Mouse (Mus musculus): Measurements from ENCODE around the gene Gpr156. TPM values are rescaled to one million over a fixed set of nuclear protein-coding genes. Genes with fewer than 3 reads are reported as not detected.

The Gpr156 gene
- total RNA-seq, 2 experiments from 2014 or later, result 0.37 to 0.67 TPM

DNA sequence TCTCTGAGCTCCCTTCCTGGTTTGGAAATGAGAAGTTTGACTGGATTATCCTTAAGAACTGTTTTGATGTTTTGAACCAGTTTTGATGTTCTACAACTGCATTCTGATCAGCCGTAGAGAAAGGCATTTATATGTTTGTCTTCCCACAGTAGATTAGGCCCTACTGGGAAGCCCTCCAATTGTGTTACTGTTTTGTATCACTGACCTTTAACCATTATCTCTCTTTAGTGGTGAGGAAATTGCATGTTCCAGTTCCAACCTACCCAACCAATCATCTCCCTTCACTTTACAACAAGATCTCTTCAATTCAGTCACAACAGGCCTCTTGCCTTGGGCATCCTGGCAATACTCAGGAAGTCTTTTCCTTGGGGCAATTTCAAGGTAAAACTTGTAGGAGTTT is 5.2 kb upstream of the Gpr156 start:
- DNase-seq (ENCODE audit: low spot score in 2 of 2), result no peak

DNA sequence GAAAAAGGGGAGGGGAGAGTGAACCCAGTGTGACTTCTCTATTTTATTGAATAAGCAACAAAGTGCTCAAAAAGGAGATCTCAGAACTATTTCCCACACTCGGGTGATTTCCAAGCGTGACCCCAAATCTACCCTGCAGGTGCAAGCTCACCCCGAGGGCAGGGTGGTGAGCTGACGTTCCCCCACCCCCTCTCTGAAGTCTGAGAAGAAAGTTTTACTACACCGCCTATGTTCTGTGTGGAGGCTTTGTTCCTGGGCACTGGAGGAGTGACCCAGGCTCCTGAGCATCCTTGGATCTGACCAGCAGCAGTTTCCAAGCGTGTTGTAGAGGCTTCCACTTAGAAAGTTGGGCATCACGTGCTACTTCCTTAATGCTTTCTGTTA is 514 bp downstream of the Gpr156 start:
- no peak for DNase-seq (ENCODE audit: low spot score in 2 of 2)

DNA sequence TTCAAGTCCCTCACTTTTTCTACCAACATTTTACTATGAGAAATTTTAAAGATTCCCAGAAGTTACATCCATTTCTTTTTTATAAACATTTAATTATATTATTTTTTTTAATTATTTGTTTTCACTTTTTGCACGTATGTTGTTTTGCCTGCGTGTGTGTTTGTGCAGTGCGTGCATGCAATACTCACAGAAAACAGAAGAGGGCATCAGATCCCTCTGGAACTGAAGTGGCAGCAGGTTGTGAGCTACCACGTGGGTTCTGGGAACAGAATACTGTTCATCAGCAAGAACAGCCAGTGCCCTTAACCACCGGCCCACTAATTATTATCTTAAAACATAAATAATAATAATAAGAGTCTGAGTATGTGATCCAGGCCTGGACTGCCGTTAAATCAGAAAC is 2.7 kb downstream of the Gpr156 start:
- DNase-seq (ENCODE audit: low spot score in 2 of 2), result no peak

DNA sequence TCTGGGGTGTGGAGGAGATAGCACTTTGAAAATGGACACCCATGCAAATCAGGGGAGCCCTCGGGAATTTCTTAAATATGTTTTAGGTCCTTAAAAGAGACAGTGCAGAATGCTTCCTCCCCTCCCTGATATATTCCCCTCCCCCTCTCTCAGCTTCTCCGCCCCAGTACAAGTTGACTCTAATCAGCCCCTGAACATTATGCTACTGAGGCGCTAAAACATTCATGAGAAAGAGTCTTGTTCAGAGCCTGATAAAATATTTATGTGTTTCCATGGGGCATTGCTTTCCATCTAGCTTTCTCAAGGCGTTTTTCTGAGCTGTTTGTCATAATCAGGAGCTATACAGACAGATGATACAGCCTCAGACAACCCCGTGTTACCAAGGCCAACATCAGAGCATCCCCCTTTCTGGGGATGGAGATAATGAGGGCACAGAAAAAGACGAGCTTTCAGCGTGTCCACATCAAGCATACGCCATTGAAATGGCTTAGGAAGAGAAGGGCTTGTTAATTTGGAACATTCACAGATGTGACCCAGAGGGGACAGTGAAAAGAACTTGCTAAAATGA is 4.6 kb downstream of the Gpr156 start:
- DNase-seq (ENCODE audit: low spot score in 2 of 2), result no peak

DNA sequence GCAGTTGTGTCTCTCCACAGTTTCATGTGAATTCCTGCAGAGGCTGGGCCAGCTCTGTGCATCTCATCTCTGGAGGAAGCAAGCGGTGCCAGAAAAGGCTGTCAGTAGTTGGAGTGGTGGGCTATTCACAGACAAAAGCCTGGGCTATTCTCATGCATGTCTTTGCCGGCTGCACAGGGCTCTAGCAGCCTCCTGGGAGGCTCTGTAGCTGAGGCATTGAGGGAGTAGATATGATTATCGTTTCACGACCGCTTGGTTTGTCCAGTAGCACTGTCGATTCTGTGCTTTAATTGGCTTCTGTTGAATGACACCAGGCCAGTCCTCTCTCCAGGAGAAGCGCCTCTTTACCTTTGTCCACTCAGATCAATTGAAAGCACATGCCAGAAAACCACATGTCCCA is 9.8 kb downstream of the Gpr156 start:
- DNase-seq (ENCODE audit: low spot score in 2 of 2), result no peak

DNA sequence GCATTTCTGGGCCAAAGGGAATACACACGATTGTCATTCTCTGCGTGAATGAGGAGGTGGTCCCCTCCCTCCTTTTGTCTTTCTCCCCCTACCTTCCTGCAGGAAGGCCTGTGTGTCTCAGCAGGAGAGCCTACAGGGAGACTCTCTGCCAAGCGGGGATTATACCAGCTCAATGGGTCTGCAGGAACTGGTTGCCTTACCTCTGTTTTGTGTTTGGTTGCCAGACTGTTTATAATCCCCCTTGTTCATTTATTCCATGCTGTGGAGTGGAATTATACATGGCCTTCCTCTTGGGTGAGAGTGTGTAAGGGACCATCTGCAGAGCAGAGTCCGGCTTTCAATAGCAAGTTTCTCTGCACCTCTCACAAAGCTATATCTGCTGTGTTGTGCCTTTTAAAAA is 10.8 kb downstream of the Gpr156 start:
- no peak for DNase-seq (ENCODE audit: low spot score in 2 of 2)

DNA sequence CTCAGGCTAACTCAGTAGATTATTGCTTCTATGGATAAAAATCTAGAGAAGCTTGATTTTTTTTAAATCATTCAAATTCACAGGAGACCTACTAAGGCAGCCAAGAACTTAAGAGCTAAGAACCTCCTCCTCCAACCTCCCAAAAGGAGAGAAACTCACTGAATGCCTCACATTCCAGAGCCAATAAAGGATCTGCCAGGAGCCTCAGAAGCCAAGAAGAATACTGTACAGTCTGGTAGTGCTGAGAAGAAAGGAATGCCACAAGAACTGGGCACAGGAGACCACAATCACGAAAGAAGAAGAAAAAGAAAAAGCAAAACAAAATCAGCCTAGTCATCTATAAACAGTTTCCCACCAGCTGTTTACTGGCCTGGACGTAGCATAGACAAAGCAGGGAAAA is 12.7 kb downstream of the Gpr156 start:
- no peak for DNase-seq (ENCODE audit: low spot score in 2 of 2)

DNA sequence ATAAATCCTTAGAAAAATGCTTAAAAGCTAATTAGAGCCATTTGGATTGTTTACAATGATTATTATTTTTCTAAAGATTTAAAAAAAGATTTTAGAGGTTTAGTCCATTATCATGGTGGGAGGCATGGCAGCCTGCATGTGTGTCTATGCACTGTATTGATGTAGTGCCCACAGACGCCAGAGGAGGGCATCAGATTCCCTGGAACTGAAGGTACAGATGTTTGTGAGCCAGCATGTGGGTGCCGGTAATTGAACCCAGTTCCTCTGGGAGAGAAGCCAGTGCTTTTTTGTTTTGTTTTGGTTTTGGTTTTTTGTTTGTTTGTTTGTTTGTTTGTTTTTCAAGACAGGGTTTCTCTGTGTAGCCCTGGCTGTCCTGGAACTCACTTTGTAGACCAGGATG is 13.3 kb downstream of the Gpr156 start:
- DNase-seq (ENCODE audit: low spot score in 2 of 2), result no peak

DNA sequence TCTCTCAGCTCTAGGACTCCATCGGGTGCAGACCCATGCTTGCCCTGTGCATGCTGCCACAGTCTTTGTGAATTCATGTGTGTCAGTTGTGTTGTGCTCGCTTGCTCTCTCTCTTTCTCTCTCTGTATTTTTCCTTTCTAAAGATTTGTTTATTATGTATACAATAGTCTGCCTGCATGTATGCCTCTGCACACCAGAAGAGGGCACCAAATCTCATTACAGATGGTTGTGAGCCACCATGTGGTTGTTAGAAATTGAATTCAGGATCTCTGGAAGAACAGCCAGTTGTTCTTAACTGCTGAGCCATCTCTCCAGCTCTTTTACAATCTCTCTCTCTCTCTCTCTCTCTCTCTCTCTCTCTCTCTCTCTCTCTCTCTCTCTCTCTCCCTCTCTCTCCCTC is 18.6 kb downstream of the Gpr156 start:
- no peak for DNase-seq (ENCODE audit: low spot score in 2 of 2)

DNA sequence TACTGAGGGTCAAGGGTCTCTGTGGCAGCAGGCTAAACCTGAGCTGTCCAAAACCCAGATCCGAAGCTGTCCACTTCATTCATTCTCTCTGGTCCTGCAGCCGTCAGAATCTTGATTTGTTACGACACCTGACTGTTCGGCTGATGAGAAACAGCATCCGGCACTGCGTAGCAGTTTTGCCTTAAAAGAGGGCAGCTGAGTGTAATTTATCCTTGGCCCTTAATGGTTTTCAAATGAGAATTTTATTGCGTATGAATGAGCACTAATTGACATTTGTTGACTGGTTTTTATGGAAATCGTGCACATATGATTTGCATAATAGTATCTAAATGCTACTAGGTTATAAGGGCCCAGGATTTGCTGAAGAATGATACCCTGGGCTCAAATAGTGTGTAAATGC is 21.0 kb downstream of the Gpr156 start:
- no peak for DNase-seq (ENCODE audit: low spot score in 2 of 2)

DNA sequence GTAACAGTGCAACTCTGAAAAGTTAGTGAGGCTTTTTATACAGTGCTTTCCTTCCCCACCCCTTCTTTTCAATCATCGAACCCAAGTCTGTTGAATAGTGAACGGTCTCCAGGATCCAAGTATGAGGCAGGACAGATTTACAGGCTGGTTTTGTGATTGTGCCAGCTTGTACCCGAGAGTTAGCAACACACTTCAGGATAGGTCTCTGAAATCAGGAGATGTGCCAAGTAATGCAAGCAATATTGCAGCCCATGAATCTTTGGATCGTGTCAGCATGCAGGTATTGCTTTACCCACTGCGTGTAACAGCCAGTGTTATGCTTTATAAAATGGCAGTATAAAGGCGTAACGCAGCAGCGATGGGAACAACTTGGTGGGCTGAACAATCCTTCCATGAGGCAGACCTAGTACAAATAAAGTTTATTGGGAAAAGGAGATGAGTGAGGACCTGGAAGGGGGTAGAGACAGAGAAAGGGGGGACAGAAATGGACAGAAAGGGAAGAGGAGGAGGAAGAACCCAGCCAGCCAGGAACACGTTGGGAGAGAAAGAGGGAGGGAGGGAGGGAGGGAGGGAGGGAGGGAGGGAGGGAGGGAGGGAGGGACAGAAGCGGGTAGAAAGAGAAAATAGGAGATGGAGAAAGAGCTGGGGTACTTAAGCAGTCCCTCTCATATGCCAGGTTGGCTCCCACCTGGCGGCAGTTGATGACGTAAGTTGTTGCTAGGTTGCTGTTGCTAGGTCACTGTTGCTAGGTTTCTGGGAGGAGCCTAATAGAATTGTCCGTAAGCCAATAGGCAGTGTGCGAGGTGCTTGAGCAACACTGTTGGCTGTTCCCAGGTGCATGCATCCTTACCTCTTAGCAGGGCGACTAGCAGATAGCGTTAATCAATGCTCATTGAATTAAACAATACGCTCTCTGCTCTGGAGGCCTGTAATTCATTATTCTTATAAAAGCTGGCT is 22.1 kb downstream of the Gpr156 start:
- peak; percentile 72 to 73 for DNase-seq (ENCODE audit: low spot score in 2 of 2)

DNA sequence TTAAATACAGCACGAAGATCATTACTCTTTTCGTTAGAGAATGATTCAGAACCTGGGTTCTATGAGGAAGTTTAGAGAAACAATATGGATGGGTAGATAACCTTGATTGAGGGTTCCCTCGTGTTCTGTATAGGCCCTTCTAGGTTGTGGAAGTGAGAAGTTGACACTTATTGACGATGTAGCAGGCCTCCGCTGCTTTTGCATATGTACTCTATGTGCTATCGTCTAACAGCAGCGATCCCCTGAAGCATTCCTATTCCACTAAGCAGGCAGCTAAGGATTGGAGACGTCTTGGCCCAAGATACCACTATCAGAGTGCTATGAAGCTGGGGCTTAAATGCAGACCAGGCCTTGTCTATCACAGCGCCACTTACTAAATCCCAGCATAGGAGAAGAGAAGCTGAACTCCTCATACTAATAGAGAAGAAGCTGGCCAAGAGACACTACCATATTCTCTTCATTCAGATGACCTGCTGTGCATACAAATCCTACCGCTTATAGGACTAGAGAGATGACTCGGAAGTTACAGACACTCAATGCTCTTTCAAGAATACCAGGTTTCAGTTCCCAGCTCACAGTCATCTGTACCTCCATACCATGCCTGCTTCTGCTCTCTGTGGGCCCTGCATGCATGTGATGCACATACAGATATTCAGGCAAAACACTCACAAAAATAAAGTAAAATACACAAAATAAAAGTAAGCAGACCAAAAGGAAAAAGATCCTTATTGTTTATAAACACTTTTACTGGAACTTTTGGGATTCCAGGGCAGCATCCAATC is 23.0 kb downstream of the Gpr156 start:
- DNase-seq (ENCODE audit: low spot score in 2 of 2), result no peak

DNA sequence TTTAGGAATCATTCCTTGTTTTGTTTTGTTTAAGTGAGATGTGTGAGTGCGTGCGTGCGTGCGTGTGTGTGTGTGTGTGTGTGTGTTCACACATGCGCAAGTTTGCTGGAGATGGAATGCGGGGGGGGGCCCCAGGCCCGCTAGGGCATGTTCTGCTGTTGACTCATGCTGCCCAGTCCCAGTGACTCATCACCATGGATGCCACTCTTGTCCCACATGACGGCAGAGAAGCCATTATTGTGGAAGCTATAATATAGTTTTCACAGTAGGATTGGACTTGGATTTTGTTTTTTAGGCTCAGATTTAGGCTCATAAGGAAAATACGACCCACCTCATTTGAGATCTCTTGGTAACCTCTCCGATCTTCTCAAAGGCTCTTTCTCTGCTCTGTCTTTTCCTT is 24.0 kb downstream of the Gpr156 start:
- DNase-seq (ENCODE audit: low spot score in 2 of 2), result no peak

DNA sequence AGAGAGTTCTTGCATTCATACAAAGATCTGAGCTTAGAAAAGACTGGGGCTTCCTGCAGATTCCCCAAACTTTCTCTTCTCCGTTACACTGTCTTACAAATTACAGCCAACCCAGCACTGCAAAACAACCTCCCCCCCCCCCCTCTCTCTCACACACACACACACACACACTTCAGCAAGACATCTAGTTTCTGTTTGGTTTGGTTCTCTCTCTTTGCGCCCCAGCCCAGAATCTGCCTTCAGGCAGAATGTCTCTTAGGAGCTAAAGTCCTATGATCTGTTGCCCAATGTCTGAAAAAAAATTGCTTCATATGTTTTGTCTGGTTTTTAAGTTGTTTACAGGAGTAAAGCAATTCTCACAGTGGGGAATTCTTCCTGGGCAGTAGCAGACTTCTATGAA is 27.4 kb downstream of the Gpr156 start:
- DNase-seq (ENCODE audit: low spot score in 2 of 2), result no peak

DNA sequence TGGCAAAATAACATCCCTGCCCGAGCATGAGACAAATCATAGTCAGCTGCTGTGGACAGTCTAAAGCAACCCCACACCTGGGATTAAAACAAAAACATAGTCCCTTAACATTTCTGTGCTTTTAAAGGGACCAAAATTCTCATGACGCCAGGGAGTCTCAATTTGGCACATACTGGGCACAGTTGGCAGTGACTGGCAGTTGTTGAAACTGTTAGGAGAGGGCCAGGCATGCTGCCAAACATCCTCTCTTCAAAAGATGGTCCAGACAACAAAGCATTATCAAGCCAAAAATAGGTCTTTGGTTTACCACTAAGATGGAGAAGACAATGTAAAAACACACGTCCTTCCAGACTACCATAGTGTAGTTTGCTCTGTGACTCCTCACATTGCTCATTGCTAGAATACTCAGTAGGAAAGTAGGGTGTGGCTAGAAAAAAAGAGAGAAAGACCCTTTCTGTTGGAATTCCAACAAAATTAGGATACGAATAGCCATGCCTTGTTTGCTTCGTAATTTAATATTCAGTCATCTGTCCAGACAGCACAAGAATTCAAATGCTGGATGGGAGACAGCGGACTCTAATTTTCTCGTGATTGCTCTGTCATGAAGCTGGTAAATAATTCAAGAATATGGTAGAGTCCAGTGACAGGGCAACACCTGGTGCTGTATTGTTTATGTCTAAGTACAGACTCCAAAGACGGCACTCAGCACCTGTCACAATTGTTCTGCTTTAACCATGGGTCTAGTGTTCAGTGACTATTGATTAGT is 28.9 kb downstream of the Gpr156 start:
- DNase-seq (ENCODE audit: low spot score in 2 of 2), result peak in 1 of 2 experiments; percentile 15

DNA sequence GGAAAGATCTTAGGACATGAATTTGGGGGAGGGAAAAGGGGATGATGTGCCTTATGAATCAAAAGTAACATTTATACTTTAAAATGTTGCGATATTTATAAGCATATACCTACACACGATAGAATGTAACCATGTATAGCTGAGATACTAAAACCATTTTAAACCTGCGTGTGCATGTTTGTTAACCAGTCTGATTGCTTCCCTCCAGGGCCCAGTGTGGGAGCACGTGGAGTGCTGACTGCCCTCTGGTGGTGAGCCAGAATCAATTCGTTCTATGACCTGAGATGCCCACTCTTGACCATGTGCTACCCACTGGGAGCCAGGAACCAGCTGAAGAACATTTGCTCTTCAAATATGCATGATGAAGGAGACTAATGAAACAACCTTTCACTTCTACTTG is 30.9 kb downstream of the Gpr156 start:
- DNase-seq (ENCODE audit: low spot score in 2 of 2), result peak; percentile 24 to 62

DNA sequence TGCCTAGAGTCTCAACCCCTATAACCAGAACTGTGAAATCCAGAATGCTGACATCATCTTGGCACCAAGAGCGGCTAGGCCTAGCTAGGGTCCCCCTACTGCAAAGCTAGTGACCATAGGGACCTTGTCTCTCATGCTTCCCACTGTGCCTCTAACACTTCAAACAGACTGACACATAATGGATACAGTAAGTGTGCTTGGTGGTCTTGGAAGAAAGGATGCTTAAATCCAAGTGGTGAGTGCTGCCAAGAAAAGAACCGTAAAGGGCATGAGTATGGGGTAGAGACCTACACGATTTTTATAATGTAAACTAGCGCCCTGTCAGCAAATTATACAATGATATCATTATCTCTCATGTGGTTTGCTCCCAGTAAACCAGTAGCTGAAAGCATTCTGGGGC is 32.1 kb downstream of the Gpr156 start:
- no peak for DNase-seq (ENCODE audit: low spot score in 2 of 2)

DNA sequence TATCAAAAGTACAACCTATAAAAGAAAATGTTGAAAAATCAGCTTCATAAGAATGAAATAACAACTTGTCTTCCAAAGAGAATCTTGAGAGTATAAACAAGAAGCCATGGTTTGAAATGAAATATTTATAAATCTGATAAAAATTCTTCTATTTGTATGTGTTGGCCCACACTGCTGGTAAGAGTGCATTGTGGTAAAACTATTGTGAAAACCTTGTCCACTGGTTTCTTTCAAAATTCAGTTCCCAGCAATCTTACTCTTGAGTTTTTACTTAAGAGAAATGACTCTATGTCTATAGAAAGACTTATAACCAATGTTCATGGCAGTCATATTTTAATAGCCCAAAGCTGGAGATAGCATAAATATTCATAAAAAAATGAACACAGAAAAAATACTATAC is 34.9 kb downstream of the Gpr156 start:
- no peak for DNase-seq (ENCODE audit: low spot score in 2 of 2)

DNA sequence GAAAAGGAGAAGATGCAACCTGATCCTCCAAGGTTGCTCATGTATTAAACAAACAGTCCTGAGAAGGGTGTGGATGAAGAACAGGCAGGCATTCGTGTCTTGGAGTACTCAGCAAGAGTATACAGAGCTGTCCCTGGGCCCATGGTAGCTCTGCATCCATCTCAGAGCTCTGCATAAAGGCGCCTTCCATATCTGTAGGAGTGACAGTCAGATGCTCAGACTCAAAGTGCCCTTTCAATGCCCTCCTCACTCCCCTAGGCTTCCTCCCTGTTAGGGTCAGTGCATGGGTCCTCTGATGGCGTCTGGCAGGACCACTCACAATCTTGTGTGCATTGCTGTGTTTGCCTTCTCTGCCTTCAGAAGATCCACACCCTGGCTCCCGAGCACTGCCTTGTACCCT is 36.9 kb downstream of the Gpr156 start:
- no peak for DNase-seq (ENCODE audit: low spot score in 2 of 2)

DNA sequence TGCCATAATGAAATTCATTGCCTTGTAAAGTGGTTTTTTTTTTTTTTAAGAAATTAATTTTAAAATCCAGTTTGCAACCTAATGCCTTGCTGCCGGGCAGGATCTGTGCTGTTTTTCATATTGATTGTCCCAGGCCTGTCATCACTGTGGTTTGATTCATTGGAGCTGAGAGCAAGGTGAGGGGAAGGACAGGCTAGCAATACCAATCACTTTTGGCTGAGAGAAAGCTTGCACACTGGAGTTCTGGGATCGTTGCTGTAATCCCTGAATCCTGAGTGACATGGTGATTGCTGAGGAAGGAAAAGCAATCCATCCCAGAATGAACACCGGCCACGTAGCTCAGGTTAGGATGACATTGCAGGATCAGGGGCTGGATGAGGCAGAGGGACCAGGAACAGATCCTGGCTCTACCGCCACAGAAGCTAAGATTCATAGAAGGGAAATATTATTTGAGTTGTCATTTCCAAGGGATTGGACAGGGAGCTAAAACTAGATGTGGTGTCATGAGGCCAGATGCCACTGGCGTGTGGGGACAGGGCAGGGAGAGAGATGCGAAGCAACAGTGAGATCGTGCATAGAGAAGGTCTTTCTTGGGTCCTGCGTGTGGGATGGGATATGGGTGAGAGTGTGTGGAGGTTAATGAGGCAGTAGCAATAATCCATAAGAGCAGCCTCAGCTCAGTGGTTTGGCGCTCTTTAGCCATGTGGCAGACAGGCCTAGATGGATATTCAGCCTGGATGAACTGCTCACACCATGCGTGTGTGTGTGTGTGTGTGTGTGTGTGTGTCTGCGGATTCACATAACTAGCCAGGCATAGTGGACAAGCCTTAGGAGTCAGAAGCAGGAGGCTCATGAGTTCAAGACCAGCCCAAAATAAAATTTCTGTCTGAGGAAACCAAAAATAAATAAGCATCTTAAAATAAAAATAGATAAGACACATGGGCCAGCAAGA is 38.0 kb downstream of the Gpr156 start:
- DNase-seq (ENCODE audit: low spot score in 2 of 2), result no peak

All from left cerebral cortex, adult 18-20 months (tissue).